ENCODE assay signal across 17 mouse cellular contexts in the genomic region with DNA sequence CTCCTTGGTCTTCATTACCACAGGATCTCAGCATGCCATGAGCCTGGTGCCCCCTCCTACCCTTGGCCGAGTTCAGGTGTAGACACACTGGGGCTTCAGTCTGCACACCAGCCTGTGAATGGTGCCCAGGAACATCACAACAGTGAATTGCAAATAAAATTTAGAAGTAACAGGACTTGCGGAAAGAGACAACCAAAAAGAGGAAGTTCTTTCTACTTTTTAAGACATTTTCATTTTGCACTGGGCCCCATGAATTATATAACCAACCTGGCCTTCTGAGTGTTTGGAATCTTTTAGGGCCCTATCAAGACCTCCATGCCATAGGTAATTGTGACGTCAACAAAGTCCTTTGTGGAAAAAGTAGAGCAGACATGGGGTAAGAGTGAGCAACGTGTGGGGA.
A peak's percentile ranks its signal among the peaks of the same experiment; 100 is the strongest.
DNase-seq lines count a peak whose midpoint lies in the region; ATAC-seq and TF ChIP-seq lines count a peak whose summit lies in the region.
"Had no signal": no experiment of that assay in that cellular context is flagged by ENCODE, and none has a peak within 500 bp of the region (broad histone marks: within the 10 kb centered on the region; RNA-seq: fewer than 3 reads in every experiment).

No protein-coding gene starts in this region.

- intact Hi-C loops in gastrocnemius, adult 2 months (cut with DNase I): no loop called here
- intact Hi-C loops in gastrocnemius, postnatal 36 days (cut with DNase I): no loop called here

- no peak for DNase-seq in gastrocnemius, adult 2 months
- no peak for DNase-seq in gastrocnemius, postnatal 36 days
- peak; percentile 3 for DNase-seq in 416B (ENCODE audit: low read depth)
- peak; percentile 35 to 44 for DNase-seq in B cell, adult 2 months
- DNase-seq in layer of hippocampus, postnatal 14 days (ENCODE audit: low spot score in 2 of 2): no peak
- no peak for DNase-seq in kidney, postnatal 10 days
- DNase-seq: gastrocnemius, postnatal 25 days; kidney, adult 8-10 months; kidney, postnatal 14 days; liver, postnatal 0 days; midbrain, embryonic 14.5 days; thymus, postnatal 36 days had no signal

- peak; percentile 35; the same call in 1 of the 2 replicates for ATAC-seq in megakaryocyte, adult 5-6 weeks (ENCODE audit: poor library complexity, severe bottlenecking)
- ATAC-seq: liver, postnatal 0 days had no signal

- no peak overlapping the region for H3K4me3 ChIP-seq in gastrocnemius, adult 2 months
- H3K4me3 ChIP-seq: limb, embryonic 12.5 days; neural tube, embryonic 12.5 days; stomach, embryonic 15.5 days had no signal

- no peak for TF ChIP-seq CTCF in gastrocnemius, adult 2 months (IDR thresholded peaks at IDR 0.05)

- H3K27ac ChIP-seq in gastrocnemius, adult 2 months: peak overlapping the region; percentile 21
- H3K27ac ChIP-seq: hindbrain, embryonic 14.5 days; limb, embryonic 12.5 days; neural tube, embryonic 12.5 days; stomach, embryonic 15.5 days had no signal

Comparison
In these comparisons a context has a peak if more than half of its experiments do, and no peak if none do; other contexts are left out.
1. DNase-seq: peak in 416B (single experiment) and B cell, adult 2 months (2 of 2); none in gastrocnemius, adult 2 months (single experiment), gastrocnemius, postnatal 36 days (0 of 2), layer of hippocampus, postnatal 14 days (0 of 2) and kidney, postnatal 10 days (single experiment).